Mouse (Mus musculus) cerebral cortex, adult 2 months (tissue): Measurements from ENCODE around the gene Syngr2.

Source experiments
- WGBS: fragments of 180-500 bp; shearing (Covaris S2); methylation state at CpG from one replicate; pipeline ENCODE4 v1.1.7; 2018; 5-methylcytosine and 5-hydroxymethylcytosine counted together

Gene Syngr2

GRCm38 (mm10) chr11:117809407-117810311 is at the start of gene Syngr2, which contains the start of gene Gm20708:
Syngr2 (plus strand) TSS chr11:117809668.
Gm20708 (plus strand) TSS chr11:117809668.
- WGBS, result 1% methylated on average over 69 of the region's 75 CpGs

DNA sequence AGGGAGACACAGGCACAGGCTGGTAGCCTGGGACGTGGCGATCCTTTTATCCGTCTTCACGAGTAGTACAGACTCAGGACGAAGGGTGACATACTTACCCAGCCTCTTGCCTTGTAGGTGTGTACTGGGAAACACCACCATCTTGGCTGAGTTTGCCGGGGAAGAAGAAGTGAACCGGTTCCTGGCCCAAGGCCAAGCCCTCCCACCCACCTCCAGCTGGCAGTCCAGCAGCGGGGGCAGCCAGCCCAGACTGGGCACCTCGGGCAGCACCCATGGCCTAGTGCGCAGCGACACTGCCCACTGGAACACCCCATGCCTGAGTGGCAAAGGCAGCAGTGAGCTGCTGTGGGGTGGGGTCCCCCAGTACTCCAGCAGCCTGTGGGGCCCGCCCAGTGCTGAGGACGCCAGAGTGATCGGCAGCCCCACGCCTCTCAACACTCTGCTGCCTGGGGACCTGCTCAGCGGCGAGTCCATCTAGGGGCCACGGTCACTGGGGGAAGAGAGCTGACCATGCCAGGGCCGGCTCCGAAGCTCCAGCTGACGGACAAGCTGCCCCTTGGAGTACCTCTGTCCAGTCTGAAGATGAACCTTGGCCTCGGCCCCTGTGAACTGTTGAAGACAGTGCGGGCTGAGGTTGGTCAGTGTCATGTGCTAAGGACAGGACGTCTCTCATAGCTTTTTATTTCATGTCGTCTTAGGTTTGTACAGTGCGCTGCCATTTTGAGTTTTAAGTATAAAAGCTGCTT is 48.9 kb upstream of the Syngr2 start:
- WGBS, result 74% methylated on average over 26 of the region's 26 CpGs

DNA sequence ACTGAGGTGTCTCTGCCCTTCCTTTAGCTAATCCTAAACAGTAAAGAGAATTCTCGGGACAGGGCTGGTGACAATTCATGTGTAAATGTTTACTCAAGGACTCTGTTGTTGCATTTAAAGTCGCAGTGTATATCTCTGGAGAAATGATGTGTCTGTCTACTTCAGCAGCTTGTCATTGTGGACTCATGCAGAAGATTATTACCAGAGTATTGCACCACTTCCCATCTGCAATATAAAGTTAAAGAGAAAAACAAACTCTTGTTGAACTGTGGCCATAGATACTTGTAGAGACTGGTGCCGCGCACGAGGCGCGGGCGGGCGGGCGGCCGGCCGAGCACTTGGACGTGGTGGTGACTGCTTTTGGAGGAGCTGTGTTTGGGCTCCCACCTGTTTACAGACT is 47.7 kb upstream of the Syngr2 start:
- 65% methylated on average over 13 of the region's 13 CpGs for WGBS

GRCm38 (mm10) chr11:117762246-117762645 is 47.2 kb upstream of the Syngr2 start:
- WGBS, result 51% methylated on average over 12 of the region's 12 CpGs

DNA sequence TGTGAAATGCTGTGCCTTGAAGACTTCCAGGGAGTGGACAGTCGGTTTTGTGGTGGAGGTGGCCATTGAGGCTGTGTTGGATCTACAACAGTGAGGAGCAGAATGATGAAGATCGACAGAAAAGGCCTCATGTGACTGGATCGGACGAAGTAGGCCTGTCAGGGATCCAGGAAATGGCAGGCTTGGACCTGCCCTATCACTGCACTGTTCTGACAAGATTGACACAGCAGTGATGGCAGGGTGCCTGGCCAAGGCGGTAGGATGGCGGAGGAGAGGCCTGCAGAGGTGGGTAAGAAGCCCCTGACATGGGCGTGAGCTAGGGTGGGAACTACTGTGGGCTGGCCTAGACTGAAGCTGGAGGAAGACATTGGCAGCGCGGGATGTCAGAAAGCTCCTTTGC is 45.1 kb upstream of the Syngr2 start:
- 84% methylated on average over 9 of the region's 9 CpGs for WGBS

DNA sequence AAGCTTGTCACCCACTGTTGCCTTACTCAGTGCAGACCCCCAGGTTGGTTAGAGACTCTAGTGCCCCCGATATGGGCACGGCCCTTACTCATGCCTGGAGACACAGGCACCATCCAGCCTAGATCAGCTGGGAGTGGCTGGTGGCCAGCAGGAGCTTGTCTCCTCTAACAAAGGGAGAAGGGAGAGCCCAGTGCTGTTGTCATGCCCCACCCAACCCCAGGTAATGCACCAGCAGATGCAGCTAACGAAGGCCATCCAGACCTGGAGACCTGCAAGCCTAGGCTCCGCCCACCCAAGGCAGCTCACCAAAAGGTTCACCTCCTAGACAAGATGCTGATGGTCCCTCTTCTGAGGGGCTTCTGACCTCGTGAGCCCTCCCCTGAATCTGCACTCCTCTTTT is 44.1 kb upstream of the Syngr2 start:
- 92% methylated on average over 5 of the region's 5 CpGs for WGBS

GRCm38 (mm10) chr11:117766275-117766674 is 43.2 kb upstream of the Syngr2 start:
- 57% methylated on average over 3 of the region's 3 CpGs for WGBS

GRCm38 (mm10) chr11:117768725-117769682 is 40.5 kb upstream of the Syngr2 start:
- 58% methylated on average over 20 of the region's 20 CpGs for WGBS

- 41% methylated on average over 7 of the region's 7 CpGs for WGBS
Observed at GRCm38 (mm10) chr11:117769683-117770047, 39.8 kb upstream of the Syngr2 start.

DNA sequence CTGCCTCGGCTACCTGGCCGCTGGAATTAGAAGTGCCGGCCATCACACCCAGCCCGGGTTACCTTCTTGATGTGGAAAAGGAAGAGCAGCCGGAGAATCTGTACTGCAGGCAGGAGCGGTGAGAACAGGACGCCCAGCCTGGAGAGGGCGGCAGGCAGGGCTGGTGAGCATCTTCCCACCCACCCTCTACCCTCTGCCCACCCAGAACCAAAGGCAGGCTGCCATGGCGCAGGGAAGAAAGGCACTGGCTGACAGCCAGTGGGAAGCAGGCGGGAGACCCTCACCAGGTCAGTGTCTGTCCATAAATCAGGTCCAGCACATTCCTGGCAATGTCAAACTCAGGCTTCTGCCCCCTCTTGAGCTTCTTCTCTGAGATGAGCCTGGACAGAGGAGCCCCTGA is 39.1 kb upstream of the Syngr2 start:
- 69% methylated on average over 10 of the region's 10 CpGs for WGBS

DNA sequence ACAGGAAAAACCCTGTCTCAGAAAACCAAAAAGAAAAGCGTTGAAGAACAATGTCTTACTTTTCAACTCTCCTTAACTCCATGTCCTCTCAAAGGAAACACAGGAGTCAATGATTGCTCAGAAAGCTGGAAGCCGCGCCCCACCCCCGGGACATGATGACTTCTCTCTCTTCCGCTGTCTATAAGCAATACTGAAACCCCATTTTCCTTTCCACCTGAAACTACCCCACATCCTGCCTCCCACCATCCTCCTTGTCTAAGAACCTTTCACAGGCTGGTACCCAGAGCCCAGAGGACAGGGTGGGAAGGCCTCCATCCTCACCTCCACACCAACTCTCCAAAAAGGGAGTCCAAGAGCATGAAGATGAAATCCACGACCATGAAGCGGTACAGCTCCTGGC is 37.1 kb upstream of the Syngr2 start:
- 95% methylated on average over 7 of the region's 7 CpGs for WGBS

DNA sequence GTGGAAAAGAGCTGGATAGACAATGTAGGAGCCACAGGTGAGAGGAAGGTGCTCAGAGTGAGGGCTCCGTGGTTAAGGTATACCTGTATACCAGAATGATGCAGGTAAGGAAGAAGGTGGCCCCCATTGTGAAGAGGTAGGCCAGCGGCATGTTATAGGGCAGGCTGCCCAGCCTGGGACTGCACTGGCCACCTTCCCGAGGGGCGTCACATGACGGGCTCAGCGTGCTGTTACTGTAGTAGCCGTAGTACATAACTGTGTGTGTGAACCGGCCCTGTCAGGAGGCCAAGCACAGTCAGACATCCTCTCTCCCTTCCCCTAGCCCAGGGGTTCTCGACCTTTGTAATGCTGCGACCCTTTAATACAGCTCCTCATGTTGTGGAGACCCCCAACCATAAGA is 34.5 kb upstream of the Syngr2 start:
- WGBS, result 88% methylated on average over 10 of the region's 10 CpGs

DNA sequence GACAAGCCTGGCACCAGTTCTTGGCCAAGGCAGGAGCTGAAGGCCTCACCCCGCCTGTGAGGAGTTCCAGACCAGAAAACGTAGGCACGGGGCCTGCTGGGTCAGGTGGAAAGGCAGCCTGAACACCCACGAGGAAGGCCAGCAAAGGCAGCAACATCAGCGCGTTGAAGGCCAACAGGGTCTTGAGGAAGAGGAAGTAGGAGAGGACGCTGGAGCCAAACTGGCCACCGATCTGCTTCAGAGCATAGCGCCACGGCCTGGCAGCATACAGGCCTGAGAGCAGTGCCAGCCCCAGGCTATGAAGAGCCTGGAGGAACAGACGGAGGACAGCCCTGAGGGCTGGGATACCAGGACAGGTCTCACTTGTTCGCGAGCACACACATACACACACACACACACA is 33.9 kb upstream of the Syngr2 start:
- 85% methylated on average over 13 of the region's 13 CpGs for WGBS

DNA sequence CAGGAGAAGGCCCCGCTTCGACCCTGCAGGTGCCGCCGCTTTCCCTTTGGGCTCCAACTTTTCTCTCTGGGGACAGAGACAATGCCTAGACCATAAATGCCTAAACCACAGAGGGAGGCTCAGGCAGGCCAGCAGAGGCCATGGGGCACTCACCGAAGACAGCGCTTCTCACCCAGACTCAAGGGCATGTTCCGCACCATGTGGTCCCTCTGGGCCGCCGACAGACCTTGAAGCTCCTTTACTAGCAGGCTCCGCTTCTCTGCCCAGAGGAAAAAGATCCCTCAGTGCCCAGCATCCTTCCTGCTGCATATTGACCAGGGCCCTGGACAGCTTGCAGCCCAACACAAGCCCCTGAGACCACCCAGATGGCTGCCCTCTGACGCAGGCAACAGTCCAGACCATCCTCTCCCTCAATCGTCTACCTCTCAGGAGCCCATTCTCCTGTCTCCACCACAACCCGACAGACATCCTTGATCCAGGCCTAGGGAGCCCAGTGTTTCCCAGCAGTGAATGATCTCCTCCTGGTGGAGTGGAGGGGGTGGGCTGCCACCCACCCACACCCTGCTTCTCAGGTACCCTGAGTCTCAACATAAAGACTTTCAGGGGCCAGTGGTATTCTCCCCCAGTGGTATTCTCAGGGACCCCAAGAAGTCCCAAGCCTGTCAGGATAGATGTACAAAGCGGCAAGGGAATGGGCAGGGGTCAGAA is 33.2 kb upstream of the Syngr2 start:
- WGBS, result 94% methylated on average over 14 of the region's 14 CpGs

- WGBS, result 92% methylated on average over 5 of the region's 5 CpGs
Observed at GRCm38 (mm10) chr11:117777111-117777510, 32.4 kb upstream of the Syngr2 start.

GRCm38 (mm10) chr11:117778031-117778430 is 31.4 kb upstream of the Syngr2 start:
- 91% methylated on average over 11 of the region's 11 CpGs for WGBS

GRCm38 (mm10) chr11:117778851-117779433 is 30.5 kb upstream of the Syngr2 start:
- WGBS, result 73% methylated on average over 12 of the region's 12 CpGs

DNA sequence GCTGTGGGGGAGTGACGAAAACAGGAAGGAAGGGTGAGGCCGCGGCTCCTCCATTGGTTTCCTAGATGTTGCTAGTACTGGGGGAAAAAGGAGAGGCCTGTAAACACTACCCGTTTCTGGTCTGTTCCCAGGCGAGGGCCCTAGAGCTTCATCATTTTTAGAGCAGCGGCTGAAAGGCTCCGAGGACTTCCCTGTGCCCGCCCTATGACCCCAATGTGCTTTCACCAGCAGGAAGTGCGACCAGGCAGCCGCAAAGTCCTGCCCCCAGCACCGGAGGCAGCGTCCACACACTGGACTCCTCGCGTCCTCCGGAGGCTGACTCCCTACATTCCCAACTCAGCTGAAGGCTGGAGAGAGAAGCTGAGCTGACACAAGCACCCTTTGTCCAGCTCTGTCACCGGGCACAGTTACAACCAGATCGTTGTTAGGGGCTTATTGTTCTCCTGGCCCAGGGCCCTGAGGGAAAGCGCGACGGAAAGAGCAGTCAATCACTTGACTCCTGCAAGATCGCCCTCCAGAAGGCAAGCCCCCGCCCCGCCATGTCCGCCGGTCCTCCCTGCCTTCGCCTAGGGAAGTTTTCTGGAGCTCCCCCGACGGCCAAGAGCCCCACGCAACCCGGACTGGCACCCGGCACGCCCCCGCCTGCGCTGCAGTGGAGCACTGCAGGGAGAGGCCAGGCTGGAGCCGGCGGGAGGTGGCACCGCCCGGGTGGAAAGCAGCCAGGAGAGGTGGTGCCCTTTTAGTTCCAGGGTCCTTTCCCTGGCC is 29.9 kb upstream of the Syngr2 start:
- WGBS, result 24% methylated on average over 38 of the region's 38 CpGs

- WGBS, result 5% methylated on average over 17 of the region's 17 CpGs
Observed at GRCm38 (mm10) chr11:117780199-117780515, 29.3 kb upstream of the Syngr2 start.

GRCm38 (mm10) chr11:117780582-117781111 is 28.8 kb upstream of the Syngr2 start:
- 9% methylated on average over 19 of the region's 19 CpGs for WGBS
